Mouse (Mus musculus) liver, postnatal 0 days (tissue): ENCODE data around the gene Gm20696. TPM values are rescaled to one million over a fixed set of nuclear protein-coding genes. Genes with fewer than 3 reads are reported as not detected.

Source experiments
- ATAC-seq: fragments of 200-750 bp; cut with Nextera tagmentation; 2 replicates; pipeline ENCODE4 v1.8.0; 2017; ENCODE audit warnings: mild to moderate bottlenecking, moderate library complexity
- DNase-seq: peaks from one replicate; pipeline ENCODE4 v3.0.0-alpha.2; 2016
- H3K27ac ChIP-seq: fragments of 300-500 bp; sonication (generic); 2 replicates; pipeline ENCODE4 v1.5.1; 2014; ENCODE audit warnings: antibody characterized with exemption, moderate library complexity, mild to moderate bottlenecking, low read depth
- H3K27me3 ChIP-seq: fragments of 300-500 bp; sonication (generic); 2 replicates; pipeline ENCODE4 v1.6.1; 2014; ENCODE audit warnings: low read length, control low read depth, mixed read lengths; ENCODE audit not compliant: insufficient read depth
- H3K36me3 ChIP-seq: fragments of 300-500 bp; sonication (generic); replicated peaks from 2 replicates; pipeline ENCODE4 v1.6.1; 2014; ENCODE audit warnings: mild to moderate bottlenecking, control low read depth, low read length, moderate library complexity, mixed read lengths; ENCODE audit not compliant: insufficient read depth
- H3K4me1 ChIP-seq: fragments of 300-500 bp; sonication (generic); 2 replicates; pipeline ENCODE4 v1.6.1; 2014; ENCODE audit warnings: antibody characterized with exemption, mild to moderate bottlenecking, control low read depth; ENCODE audit not compliant: insufficient read depth
- H3K4me2 ChIP-seq: fragments of 300-500 bp; sonication (generic); 2 replicates; pipeline ENCODE4 v1.6.1; 2014; ENCODE audit warnings: low read depth, mild to moderate bottlenecking, low read length, moderate library complexity, mixed read lengths
- H3K4me3 ChIP-seq: fragments of 300-500 bp; sonication (generic); 2 replicates; pipeline ENCODE4 v1.5.1; 2014; ENCODE audit warnings: low read depth, low read length
- H3K9ac ChIP-seq: fragments of 300-500 bp; sonication (generic); replicated peaks from 2 replicates; pipeline ENCODE4 v1.6.1; 2014; ENCODE audit warnings: mild to moderate bottlenecking, moderate library complexity
- H3K9me3 ChIP-seq: fragments of 300-500 bp; sonication (generic); 2 replicates; pipeline ENCODE4 v1.6.1; 2016; ENCODE audit warnings: mild to moderate bottlenecking, control low read depth, low read length, mixed read lengths
- CTCF ChIP-seq: sonication (generic); IDR thresholded peaks from 2 replicates; pipeline ENCODE4 v1.5.1; 2016; ENCODE audit warnings: antibody characterized with exemption, low read depth
- EP300 ChIP-seq: IDR thresholded peaks from 2 replicates; pipeline ENCODE4 v1.6.1; 2016; ENCODE audit warnings: antibody characterized with exemption, low read depth, mild to moderate bottlenecking
- WGBS: fragments of 180-500 bp; shearing (Covaris S2); extraction: QIAGEN DNeasy Blood & Tissue Kit; methylation state at CpG from one replicate; pipeline ENCODE4 v1.1.7; 2014; ENCODE audit not compliant: insufficient replicate concordance; 5-methylcytosine and 5-hydroxymethylcytosine counted together
- polyA plus RNA-seq: library from polyadenylated mRNA; unstranded; fragments of >200 nt; fragmentation: Nextera tagmentation; extraction: Ambion mirVana; gene quantifications from 2 replicates; pipeline ENCODE4 v1.2.1, GENCODE M21; 2015

The Gm20696 gene
- polyA plus RNA-seq, 1 experiment from 2014 or later: 1.2 TPM

- DNase-seq (no peak), ATAC-seq (no peak)
- Histone ChIP-seq H3K27me3 (no peaks in the 10 kb centered on the region), H3K9ac (no peak overlapping the region), H3K9me3 (no peaks in the 10 kb centered on the region), H3K27ac (no peak overlapping the region), H3K4me3 (no peak overlapping the region), H3K4me1 (0 out of 2 replicates have a peak, but pooled peaks cover 3% of the 10 kb centered on the region), H3K4me2 (no peak overlapping the region), H3K36me3 (no peaks in the 10 kb centered on the region)
- TF ChIP-seq EP300: no peak
- TF ChIP-seq CTCF: no peak
- WGBS: 75% methylated on average over 3 of the region's 3 CpGs
Observed at GRCm38 (mm10) chr6:99624542-99624941, 42.1 kb downstream of the Gm20696 start.

GRCm38 (mm10) chr6:99623641-99624040 is 43.0 kb downstream of the Gm20696 start:
- WGBS: 50% methylated on average over 6 of the region's 6 CpGs
- TF ChIP-seq CTCF (peak; percentile 54), EP300 (no peak)
- Histone ChIP-seq H3K27ac (no peak overlapping the region), H3K27me3 (no peaks in the 10 kb centered on the region), H3K4me1 (0 out of 2 replicates have a peak, but pooled peaks cover 4% of the 10 kb centered on the region), H3K4me3 (no peak overlapping the region), H3K9ac (no peak overlapping the region), H3K4me2 (no peak overlapping the region), H3K9me3 (no peaks in the 10 kb centered on the region), H3K36me3 (no peaks in the 10 kb centered on the region)
- ATAC-seq: no peak
- DNase-seq: peak; percentile 46

DNA sequence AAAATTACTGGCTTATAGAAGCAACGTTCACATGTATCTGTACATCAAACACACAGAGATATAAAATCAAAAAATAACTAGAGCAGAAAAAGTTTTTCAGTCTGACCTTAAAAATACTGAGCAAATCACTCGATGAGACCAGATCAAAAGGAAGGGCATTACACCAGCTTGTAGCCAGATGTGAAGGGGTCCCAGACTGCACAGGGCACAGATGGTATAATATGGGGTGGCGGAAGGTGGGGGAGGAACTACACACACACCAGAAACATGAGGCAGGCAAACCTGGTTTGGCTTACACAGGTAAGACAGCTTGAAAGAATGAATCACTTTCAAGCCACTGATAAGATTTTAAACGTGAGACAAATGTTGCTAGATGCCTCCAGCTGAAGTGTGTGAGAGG is 45.4 kb downstream of the Gm20696 start:
- WGBS: 67% methylated on average over 4 of the region's 4 CpGs
- H3K9me3 ChIP-seq: no peaks in the 10 kb centered on the region
- H3K9ac ChIP-seq: no peak overlapping the region
- TF ChIP-seq CTCF: no peak
- TF ChIP-seq EP300: no peak
- H3K27ac ChIP-seq: no peak overlapping the region
- H3K4me1 ChIP-seq: 0 out of 2 replicates have a peak, but pooled peaks cover 4% of the 10 kb centered on the region
- no peaks in the 10 kb centered on the region for H3K36me3 ChIP-seq
- no peak overlapping the region for H3K4me3 ChIP-seq
- no peaks in the 10 kb centered on the region for H3K27me3 ChIP-seq
- no peak overlapping the region for H3K4me2 ChIP-seq
- ATAC-seq (no peak), DNase-seq (no peak)

- Histone ChIP-seq H3K9ac (no peak overlapping the region), H3K36me3 (no peaks in the 10 kb centered on the region), H3K9me3 (no peaks in the 10 kb centered on the region), H3K27me3 (no peaks in the 10 kb centered on the region), H3K4me1 (0 out of 2 replicates have a peak, but pooled peaks cover 3% of the 10 kb centered on the region), H3K27ac (no peak overlapping the region), H3K4me3 (no peak overlapping the region), H3K4me2 (no peak overlapping the region)
- ATAC-seq (no peak), DNase-seq (no peak)
- TF ChIP-seq EP300: no peak
- no peak for TF ChIP-seq CTCF
- 36% methylated on average over 7 of the region's 7 CpGs for WGBS
Observed at GRCm38 (mm10) chr6:99620471-99620870, 46.1 kb downstream of the Gm20696 start.

DNA sequence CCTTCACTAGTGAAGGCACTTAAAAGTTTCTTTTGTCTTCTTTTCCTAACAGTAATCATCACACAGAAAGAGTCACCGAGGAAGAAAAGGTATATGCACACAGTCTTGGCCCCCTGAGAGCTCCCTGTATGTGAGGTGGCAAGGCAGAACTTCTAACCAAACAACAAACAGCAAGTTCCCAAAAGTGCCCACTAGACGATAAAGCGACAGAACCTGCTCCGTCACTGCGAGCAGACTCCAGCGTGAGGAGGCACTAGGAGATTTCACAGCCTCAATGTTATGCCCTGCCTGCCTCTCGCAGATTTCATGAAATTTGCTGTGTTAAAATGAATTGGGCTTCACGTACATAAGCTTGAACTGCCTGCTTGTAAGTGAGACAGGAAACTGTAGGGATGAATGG is 46.6 kb downstream of the Gm20696 start:
- ATAC-seq: no peak
- Histone ChIP-seq H3K27ac (no peak overlapping the region), H3K9ac (no peak overlapping the region), H3K27me3 (no peaks in the 10 kb centered on the region), H3K4me2 (no peak overlapping the region), H3K4me3 (no peak overlapping the region), H3K36me3 (no peaks in the 10 kb centered on the region), H3K4me1 (0 out of 2 replicates have a peak, but pooled peaks cover 2% of the 10 kb centered on the region), H3K9me3 (no peaks in the 10 kb centered on the region)
- WGBS: 42% methylated on average over 8 of the region's 8 CpGs
- TF ChIP-seq CTCF (no peak), EP300 (no peak)
- DNase-seq: no peak

DNA sequence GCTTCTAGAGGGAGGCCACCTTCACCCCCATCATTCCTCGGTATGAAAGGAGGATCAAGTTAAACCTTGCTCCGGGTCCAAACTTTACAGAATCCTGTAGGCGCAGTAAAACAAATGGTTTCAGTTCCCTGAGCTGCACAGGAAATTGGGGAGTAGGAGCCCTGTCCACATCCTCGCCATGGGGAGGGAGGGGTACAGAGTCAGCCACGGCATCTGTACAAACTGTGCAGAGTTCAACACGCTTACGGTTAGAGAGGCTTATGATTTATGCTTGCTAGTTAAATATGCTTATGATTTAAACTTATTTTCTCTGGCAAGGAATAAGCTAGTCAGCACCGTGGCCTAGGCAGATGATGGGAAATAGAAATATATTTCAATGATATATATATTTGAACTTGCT is 47.1 kb downstream of the Gm20696 start:
- TF ChIP-seq EP300 (no peak), CTCF (no peak)
- Histone ChIP-seq H3K9me3 (no peaks in the 10 kb centered on the region), H3K27me3 (no peaks in the 10 kb centered on the region), H3K4me1 (0 out of 2 replicates have a peak, but pooled peaks cover 2% of the 10 kb centered on the region), H3K9ac (no peak overlapping the region), H3K4me2 (no peak overlapping the region), H3K36me3 (no peaks in the 10 kb centered on the region), H3K27ac (no peak overlapping the region), H3K4me3 (no peak overlapping the region)
- whole genome bisulfite sequencing: 29% methylated on average over 8 of the region's 8 CpGs
- DNase-seq: no peak
- no peak for ATAC-seq

- Histone ChIP-seq H3K27me3 (no peaks in the 10 kb centered on the region), H3K9ac (no peak overlapping the region), H3K36me3 (no peaks in the 10 kb centered on the region), H3K27ac (no peak overlapping the region), H3K4me2 (no peak overlapping the region), H3K4me3 (no peak overlapping the region), H3K4me1 (0 out of 2 replicates have a peak, but pooled peaks cover 2% of the 10 kb centered on the region), H3K9me3 (no peaks in the 10 kb centered on the region)
- ATAC-seq (no peak), DNase-seq (no peak)
- 84% methylated on average over 7 of the region's 7 CpGs for WGBS
- TF ChIP-seq CTCF (no peak), EP300 (no peak)
Observed at GRCm38 (mm10) chr6:99617867-99618266, 48.7 kb downstream of the Gm20696 start.
